Mouse (Mus musculus) hindlimb bud, embryonic 11.5 days (tissue): ENCODE measurements around the gene Cxxc4.
"Not testable (repeated sequence)": the region's sequence is repeated elsewhere in the genome, so short reads cannot be mapped to it uniquely, and the experiment has no call there.

Experiments used
- DNase-seq: peaks from one replicate; pipeline ENCODE4 v3.0.0-alpha.2; 2012; ENCODE audit warnings: low read depth, low spot score; ENCODE audit errors: extremely low spot score

Cxxc4 gene

DNA sequence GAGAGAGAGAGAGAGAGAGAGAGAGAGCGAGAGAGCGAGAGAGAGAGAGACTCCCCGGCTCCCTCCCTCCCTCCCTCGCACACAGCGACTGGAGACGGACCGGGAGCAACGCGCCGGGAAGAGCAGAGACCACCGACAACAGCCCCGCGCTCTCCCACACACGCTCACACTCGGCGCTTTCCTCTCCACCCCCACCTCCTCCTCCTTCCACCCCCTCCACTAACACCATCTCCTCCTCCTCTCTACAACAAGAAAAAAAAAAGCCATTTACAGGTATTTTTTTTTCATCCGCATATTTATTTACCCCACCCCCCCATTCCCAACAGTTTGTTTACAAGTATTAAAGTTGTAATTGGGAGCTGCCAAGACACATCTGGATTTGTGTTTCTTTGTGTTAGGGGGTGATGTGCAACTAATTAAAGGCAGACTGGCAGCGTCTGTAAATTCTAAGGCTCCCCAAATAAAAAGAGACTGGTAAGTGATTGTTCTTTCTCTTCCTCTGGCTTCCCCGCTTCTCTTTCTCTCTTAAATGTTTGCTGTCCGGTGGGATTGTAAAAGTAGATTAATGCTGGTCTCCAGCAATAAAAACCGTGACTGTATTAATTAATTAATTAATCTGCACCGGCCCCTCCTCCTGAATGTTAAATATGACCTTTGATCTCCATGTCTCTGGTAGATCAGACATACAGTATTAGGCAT, at the start of gene Cxxc4:
Cxxc4 (plus strand) TSS at position 71 of the 699 bp plus-strand sequence.
- no peak for DNase-seq

DNA sequence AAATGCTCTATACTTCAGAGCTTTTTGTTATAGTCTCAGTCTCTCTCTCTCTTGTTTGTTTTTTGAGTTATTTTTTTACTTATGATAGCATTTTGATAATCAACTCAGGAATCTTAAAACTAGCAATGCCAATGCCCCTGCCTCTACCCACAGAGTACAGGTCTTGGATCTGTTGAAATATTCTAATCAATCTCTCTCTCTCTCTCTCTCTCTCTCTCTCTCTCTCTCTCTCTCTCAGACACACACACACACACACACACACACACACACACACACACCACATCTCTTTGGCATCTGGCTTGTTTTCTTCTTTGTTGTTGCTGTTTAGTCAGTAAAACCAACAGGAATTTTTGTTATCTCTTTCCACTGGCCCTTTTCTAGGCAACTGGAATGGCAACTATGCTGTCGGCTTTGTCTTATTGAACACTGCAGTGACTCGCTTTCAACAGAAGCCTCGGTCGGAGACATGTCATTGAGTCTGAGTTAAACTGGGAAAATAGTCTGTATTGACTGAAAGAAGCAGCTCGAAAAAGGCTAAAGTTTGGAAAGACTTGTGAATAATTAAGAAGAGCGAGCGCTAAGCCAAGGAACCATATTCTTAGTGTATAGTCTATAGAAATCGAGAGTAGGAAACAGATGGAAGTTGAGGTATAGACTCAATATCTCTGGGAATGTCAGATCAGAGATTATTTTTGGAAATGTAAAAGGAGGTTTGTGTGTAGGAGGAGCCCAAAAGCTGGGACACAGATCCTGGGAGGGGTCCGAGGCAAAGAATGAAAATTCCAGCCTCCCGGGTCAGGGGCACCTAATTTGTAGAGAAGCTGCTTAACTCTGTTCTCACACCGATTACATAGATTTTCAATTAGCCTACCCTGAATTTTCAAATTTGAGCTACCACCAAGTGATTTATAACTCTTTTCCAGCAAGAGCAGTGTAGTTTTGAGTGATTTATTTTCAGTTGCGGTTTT, 47.0 kb upstream of the Cxxc4 start:
- no peak for DNase-seq

DNA sequence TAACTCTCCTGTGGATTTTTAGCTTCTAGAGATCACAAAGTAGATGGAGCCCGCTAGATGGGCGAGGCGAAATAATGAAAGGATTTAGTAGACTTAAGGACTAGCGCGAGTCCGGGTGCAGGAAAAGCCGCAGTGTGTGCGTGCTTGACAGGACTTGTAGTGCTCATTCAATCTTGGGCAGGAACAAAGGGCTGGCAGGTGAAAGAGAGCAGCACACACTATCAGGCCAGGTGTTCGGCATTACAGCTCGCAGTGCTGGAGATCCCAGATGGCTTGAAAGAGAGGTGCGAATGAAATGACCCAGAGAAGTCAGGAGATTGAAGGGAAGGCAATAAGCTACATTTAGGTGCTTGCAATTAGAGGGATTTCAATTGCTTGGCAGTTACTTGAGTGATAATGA, 46.2 kb upstream of the Cxxc4 start:
- peak; percentile 79 for DNase-seq

DNA sequence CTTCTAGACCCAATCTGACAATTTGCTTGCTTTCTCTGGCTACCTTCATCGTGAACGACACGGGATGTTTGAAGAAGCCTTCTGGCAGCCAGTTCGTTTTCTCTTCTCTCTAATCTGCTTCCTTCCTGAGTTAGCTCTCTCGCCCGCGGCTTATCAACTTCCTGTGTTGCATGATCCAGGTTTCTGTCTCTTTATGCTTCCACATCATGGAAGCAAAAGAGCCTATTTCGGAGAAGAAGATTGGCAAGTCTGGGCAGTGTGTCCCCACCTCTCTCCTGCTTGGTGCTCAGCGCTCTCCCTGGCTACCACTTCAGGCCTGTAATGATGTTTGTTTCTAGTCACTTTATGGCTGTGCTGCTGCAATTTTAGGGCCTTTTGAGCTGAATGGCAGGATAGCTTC, 36.4 kb upstream of the Cxxc4 start:
- no peak for DNase-seq

- no peak for DNase-seq
Observed at GRCm38 (mm10) chr3:134206624-134207023, 29.7 kb upstream of the Cxxc4 start.

DNA sequence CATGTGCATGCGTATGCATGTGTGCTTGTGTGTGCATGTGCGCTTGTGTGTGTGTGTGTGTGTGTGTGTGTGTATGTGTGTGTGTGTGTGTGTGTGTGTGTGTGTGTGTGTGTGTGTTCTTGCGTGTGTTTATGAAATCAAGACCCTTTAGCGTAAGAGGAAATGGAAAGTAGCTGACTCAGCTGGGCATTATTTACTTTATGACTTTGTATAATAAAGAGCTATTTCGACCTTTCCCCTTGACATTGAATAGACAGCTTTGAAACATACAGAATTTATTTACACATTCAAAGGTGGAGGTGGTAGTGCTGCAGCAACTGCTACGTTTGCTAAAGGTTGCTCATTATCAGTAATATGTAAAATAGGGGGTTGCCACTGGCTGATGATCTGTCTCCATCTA, 25.3 kb upstream of the Cxxc4 start:
- no peak for DNase-seq

- DNase-seq: not testable (repeated sequence)
Observed at GRCm38 (mm10) chr3:134219881-134220280, 16.4 kb upstream of the Cxxc4 start.

DNA sequence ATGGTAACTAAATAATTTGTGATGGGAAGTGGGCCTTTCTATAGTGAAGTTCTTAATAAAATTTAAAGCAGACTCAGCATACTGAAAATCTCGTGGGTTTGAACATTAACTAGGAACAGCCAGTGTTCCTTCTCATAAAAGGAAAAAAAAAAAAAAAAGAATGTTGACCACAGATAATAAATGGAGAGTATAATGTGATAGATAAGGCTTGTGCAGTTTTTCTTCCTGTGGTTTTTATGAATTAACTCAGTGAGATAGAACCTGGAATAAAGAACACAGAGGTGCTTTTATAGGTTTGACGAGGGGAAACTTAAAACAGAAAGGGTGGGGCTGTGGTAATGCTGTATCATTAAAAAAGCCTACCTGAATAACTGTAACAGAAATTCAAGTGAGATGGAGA, 15.3 kb upstream of the Cxxc4 start:
- no peak for DNase-seq

- no peak for DNase-seq
Observed at GRCm38 (mm10) chr3:134222593-134222992, 13.7 kb upstream of the Cxxc4 start.

GRCm38 (mm10) chr3:134223956-134224355, 12.3 kb upstream of the Cxxc4 start:
- DNase-seq: no peak

- no peak for DNase-seq
Observed at GRCm38 (mm10) chr3:134225928-134226327, 10.4 kb upstream of the Cxxc4 start.

DNA sequence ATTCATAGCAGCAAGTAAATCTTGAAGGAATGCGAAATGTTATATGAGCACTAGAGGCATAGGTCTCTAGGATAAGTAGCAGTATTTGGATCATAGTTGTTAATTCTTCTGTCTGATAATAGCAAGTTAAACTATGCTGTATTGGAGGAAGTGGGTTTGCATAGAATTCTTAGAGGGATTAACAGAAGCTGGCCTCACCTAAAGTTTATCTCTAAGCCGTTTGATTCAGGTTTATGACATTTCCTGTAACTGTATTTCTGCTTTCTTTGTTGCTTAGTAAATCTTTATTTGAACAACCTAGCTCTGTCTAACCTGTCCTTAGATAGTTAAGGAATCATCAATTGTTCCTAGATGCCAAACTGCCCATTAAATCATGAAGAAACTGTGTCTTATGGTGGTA, 3.5 kb upstream of the Cxxc4 start:
- no peak for DNase-seq

DNA sequence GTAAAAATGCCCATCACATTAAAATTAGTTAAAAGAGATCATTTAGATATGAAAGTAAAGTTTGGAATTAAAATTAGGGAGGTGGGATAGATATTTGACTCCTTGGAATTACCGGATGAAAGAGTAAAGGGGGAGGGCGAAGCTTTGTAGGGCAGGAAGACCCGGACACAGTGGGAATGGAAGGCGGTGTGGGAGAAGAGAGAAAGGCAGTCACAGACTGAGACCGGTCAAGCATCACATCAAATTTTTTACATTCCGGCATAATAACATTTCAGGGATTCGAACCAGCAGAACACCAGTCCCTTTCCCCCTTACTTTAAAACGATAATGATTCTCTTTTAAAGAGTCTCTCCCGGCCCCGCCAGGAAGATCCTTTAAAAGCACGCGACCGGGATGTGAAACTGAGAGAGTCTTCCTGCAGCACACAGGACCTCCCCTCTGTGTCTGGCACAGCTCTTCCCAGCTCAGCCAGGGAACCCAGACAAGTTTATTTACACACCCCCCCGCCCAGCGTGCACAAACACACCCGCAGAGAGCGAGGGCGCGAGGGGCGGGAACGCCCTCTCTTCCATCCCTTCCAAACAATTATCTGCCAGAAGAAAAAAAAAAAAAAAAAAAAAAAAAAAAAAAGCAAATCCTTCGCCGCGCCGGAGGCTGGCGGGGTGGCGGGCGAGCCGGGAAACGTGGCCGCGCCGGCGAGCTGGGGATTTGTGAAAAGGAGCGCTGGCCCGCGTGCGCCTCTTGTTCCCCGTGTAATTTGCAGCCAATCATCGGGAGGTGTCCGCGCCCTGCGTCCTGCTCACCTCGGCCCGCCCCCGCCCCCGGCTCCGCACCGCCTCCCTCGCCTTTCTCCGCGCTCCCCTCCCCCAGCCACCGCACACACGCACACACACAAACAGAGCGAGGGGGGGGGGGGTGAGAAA, 532 bp upstream of the Cxxc4 start:
- no peak for DNase-seq

DNA sequence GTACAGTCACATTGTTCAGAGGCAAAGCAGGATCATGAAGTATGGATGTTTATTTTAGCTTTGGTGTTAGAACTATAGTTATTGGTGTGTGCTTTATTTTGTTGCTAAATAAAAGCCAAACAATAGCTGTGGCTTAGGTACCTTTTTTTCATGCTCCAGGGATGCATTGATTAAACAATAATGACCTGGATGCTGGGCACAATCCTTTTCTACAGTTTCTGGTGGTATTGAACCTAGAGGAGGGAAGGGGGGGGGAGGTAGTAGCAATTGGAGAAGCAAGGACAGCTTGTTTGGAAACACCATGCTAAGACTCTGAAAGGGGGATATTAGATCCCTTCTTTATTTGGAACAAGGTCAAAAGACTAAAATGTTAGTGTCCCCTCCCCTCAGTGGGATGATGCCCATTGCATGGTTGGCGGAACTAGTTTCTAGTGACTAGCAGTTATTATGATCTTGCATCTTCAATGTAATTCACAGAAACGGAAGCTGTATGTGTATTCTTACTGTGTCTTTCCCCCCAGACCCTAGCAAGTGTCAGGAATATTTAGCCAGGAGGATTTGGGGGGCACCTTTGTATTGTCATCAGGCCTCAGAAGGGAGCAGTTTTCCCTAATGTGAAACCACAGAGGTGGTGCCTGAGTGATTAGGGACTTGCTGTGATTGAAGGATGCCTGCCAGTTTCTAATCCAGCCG, 975 bp downstream of the Cxxc4 start:
- no peak for DNase-seq

- no peak for DNase-seq
Observed at GRCm38 (mm10) chr3:134238621-134239310, 2.5 kb downstream of the Cxxc4 start.

GRCm38 (mm10) chr3:134239321-134239970, 3.2 kb downstream of the Cxxc4 start:
- DNase-seq: no peak

GRCm38 (mm10) chr3:134239971-134240717, 3.9 kb downstream of the Cxxc4 start:
- DNase-seq: no peak

- no peak for DNase-seq
Observed at GRCm38 (mm10) chr3:134240718-134241025, 4.4 kb downstream of the Cxxc4 start.
